Mouse (Mus musculus): ENCODE data around the gene Vsig10. TPM values are rescaled to one million over a fixed set of nuclear protein-coding genes. Genes with fewer than 3 reads are reported as not detected.

Vsig10 gene
- total RNA-seq (2018; cell fraction: chromatin; rRNA removed): 1 to 10 TPM in 16 of 26 experiments, under 1 TPM in 9, not detected in 1; 0.31 to 9.0 (median 1.8) TPM
- total RNA-seq (2018; cell fraction: cytosol; rRNA removed): 1 to 10 TPM in 13 of 26 experiments, under 1 TPM in 13; 0.18 to 3.0 (median 1.00) TPM
- 1 to 10 TPM in 22 of 26 experiments, under 1 TPM in 4; 0.39 to 6.1 (median 2.5) TPM for total RNA-seq (2018; cell fraction: nucleus; rRNA removed)
- 1.2 to 1.6 TPM (median 1.3 TPM) in 3 replicates for polyA plus RNA-seq (2018)

GRCm38 (mm10) chr5:117318741-117319629, at the start of gene Vsig10:
Gene Vsig10, plus strand, starts transcription at chr5:117319083.
- H3K36me3 ChIP-seq (ENCODE audit: inconsistent target): no peaks in the 10 kb centered on the region
- peak within 1 kb of the TSS; percentile 40 for H3K4me3 ChIP-seq (ENCODE audit: inconsistent target)
- H3K27ac ChIP-seq: no peak within 1 kb of the TSS
- under 1% methylated on average over 74 of the region's 81 CpGs for WGBS (ENCODE audit: missing documents)
- no peaks in the 10 kb centered on the region for H3K79me2 ChIP-seq (ENCODE audit: inconsistent target)

- WGBS (ENCODE audit: missing documents): 96% methylated on average over 9 of the region's 12 CpGs
- peaks cover 80% of the 10 kb centered on the region for H3K36me3 ChIP-seq (ENCODE audit: inconsistent target)
Observed at GRCm38 (mm10) chr5:117269395-117269794, 49.5 kb upstream of the Vsig10 start.

DNA sequence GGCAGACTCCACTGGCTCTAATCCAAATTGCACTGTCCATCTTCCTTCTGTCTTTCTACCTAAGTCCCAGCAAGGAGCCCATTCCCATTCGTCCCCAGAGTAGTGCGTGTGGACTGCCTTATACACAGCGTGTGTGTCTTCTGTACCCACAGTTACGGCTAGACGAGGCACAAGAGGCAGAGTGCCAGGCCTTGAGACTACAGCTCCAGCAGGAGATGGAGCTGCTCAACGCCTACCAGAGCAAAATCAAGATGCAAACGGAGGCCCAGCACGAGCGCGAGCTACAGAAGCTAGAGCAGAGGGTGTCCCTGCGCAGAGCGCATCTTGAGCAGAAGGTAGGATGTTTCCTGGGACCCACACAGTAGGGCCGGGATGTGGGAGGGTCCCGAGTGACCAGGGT, 46.9 kb upstream of the Vsig10 start:
- H3K79me2 ChIP-seq (ENCODE audit: inconsistent target): no peaks in the 10 kb centered on the region
- H3K27ac ChIP-seq: no peak overlapping the region
- peaks cover 56% of the 10 kb centered on the region for H3K36me3 ChIP-seq (ENCODE audit: inconsistent target)
- WGBS (ENCODE audit: missing documents): 95% methylated on average over 13 of the region's 14 CpGs
- no peak overlapping the region for H3K4me3 ChIP-seq (ENCODE audit: inconsistent target)

More at GRCm38 (mm10) chr5:117269395-117269794, 49.5 kb upstream of the Vsig10 start:
- no peak overlapping the region for H3K27ac ChIP-seq
- H3K4me3 ChIP-seq (ENCODE audit: inconsistent target): no peak overlapping the region
- no peaks in the 10 kb centered on the region for H3K79me2 ChIP-seq (ENCODE audit: inconsistent target)

DNA sequence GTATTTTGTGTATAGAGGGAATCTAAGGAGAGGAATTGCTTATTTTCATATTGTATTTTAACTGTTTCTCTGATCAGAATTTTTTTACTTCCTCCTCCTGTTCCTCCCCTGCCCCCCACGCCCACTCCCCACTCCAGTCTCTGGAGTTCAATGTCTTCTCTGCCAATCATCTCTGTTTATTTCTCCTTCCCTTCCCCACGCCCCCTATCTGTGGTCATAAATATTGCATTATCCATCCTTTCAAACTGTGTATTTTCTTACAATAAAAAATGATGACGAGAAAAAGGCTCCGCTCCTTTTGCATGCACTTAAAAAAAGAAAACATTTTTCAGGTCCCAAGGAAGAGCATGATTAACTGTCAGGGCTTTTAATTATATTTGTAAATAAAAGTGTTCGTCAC, 44.1 kb upstream of the Vsig10 start:
- Histone ChIP-seq H3K79me2 (ENCODE audit: inconsistent target) (no peaks in the 10 kb centered on the region), H3K27ac (no peak overlapping the region), H3K36me3 (ENCODE audit: inconsistent target) (peaks cover 31% of the 10 kb centered on the region), H3K4me3 (ENCODE audit: inconsistent target) (no peak overlapping the region)
- 74% methylated on average over 5 of the region's 5 CpGs for WGBS (ENCODE audit: missing documents)

DNA sequence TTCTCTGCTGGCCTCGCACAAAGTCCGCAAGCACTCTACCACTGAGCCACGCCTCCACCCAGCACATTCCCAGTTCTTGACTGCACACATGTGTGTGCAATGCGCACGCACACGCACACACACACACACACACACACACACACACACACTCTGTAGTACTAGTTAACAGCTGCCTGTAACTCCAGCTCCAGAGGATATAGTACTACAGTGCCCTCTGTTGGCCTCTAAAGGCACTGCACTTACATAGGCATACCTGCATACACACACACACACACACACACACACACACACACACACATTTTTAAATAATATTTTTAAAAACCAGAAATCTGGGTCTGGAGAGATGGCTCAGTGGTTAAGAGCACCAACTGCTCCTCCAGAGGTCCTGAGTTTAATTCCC, 41.1 kb upstream of the Vsig10 start:
- no peak overlapping the region for H3K4me3 ChIP-seq (ENCODE audit: inconsistent target)
- H3K27ac ChIP-seq: no peak overlapping the region
- H3K79me2 ChIP-seq (ENCODE audit: inconsistent target): no peaks in the 10 kb centered on the region
- 95% methylated on average over 3 of the region's 6 CpGs for WGBS (ENCODE audit: missing documents)
- H3K36me3 ChIP-seq (ENCODE audit: inconsistent target): peaks cover 5% of the 10 kb centered on the region

GRCm38 (mm10) chr5:117278809-117279668, 39.8 kb upstream of the Vsig10 start:
- 90% methylated on average over 15 of the region's 15 CpGs for WGBS (ENCODE audit: missing documents)
- Histone ChIP-seq H3K79me2 (ENCODE audit: inconsistent target) (no peaks in the 10 kb centered on the region), H3K27ac (no peak overlapping the region), H3K36me3 (ENCODE audit: inconsistent target) (peaks cover 3% of the 10 kb centered on the region), H3K4me3 (ENCODE audit: inconsistent target) (no peak overlapping the region)

- 89% methylated on average over 4 of the region's 4 CpGs for WGBS (ENCODE audit: missing documents)
- peaks cover 6% of the 10 kb centered on the region for H3K36me3 ChIP-seq (ENCODE audit: inconsistent target)
Observed at GRCm38 (mm10) chr5:117279669-117280050, 39.2 kb upstream of the Vsig10 start.

GRCm38 (mm10) chr5:117281536-117281935, 37.3 kb upstream of the Vsig10 start:
- H3K36me3 ChIP-seq (ENCODE audit: inconsistent target): peaks cover 6% of the 10 kb centered on the region; the same call in 1 of the 2 replicates
- peaks cover 7% of the 10 kb centered on the region for H3K79me2 ChIP-seq (ENCODE audit: inconsistent target)
- WGBS (ENCODE audit: missing documents): 78% methylated on average over 10 of the region's 10 CpGs
- H3K4me3 ChIP-seq (ENCODE audit: inconsistent target): no peak overlapping the region
- no peak overlapping the region for H3K27ac ChIP-seq

More at GRCm38 (mm10) chr5:117279669-117280050, 39.2 kb upstream of the Vsig10 start:
- Histone ChIP-seq H3K79me2 (ENCODE audit: inconsistent target) (no peaks in the 10 kb centered on the region), H3K27ac (no peak overlapping the region), H3K4me3 (ENCODE audit: inconsistent target) (no peak overlapping the region)

GRCm38 (mm10) chr5:117282360-117282759, 36.5 kb upstream of the Vsig10 start:
- H3K27ac ChIP-seq: no peak overlapping the region
- peaks cover 13% of the 10 kb centered on the region for H3K79me2 ChIP-seq (ENCODE audit: inconsistent target)
- no peak overlapping the region for H3K4me3 ChIP-seq (ENCODE audit: inconsistent target)
- peaks cover 6% of the 10 kb centered on the region; the same call in 1 of the 2 replicates for H3K36me3 ChIP-seq (ENCODE audit: inconsistent target)
- WGBS (ENCODE audit: missing documents): 84% methylated on average over 6 of the region's 8 CpGs

GRCm38 (mm10) chr5:117284029-117284428, 34.9 kb upstream of the Vsig10 start:
- 95% methylated on average over 7 of the region's 9 CpGs for WGBS (ENCODE audit: missing documents)

DNA sequence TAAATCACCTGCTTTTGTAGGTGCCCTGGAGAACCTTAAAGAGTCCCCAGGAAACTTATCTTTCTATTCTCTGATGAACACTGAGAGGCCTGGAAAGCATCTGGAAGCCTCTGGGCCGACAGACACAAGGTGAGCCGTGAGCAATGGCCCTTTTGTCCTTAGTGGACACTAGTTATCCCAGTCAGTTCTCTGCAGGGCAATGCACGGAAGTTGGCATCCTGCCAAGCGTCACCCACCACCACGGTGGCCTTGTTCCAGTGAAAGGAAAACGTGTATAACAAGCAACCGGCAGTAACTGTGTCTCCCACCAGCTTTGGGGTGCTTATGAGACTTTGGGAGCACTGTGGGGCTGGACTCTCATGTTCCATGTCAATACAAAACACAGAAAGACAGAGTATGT, 34.2 kb upstream of the Vsig10 start:
- H3K79me2 ChIP-seq (ENCODE audit: inconsistent target): peaks cover 13% of the 10 kb centered on the region
- no peak overlapping the region for H3K4me3 ChIP-seq (ENCODE audit: inconsistent target)
- H3K27ac ChIP-seq: no peak overlapping the region
- WGBS (ENCODE audit: missing documents): 87% methylated on average over 7 of the region's 7 CpGs
- H3K36me3 ChIP-seq (ENCODE audit: inconsistent target): peaks cover 6% of the 10 kb centered on the region; the same call in 1 of the 2 replicates

More at GRCm38 (mm10) chr5:117284029-117284428, 34.9 kb upstream of the Vsig10 start:
- Histone ChIP-seq H3K79me2 (ENCODE audit: inconsistent target) (peaks cover 13% of the 10 kb centered on the region), H3K36me3 (ENCODE audit: inconsistent target) (peaks cover 6% of the 10 kb centered on the region; the same call in 1 of the 2 replicates), H3K4me3 (ENCODE audit: inconsistent target) (no peak overlapping the region), H3K27ac (no peak overlapping the region)

DNA sequence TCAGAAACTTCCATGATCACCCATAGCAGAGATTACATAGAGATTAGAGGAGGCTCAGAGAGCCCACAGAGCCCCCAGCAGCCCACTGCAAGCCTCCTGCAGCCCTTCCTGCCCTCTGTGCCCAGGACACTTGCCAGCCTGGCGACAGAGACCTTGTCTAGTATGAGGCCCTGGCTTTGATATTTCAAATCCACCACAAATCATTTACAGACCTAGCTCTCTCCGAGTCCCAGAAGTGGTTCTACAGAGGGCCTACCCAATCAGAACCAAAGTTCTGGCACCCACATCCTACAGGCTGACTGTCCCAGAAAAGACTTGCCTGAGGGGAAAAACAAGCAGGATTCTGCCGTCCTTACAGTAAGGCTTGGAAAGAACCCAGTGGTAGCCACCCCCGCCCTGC, 33.6 kb upstream of the Vsig10 start:
- 100% methylated on average over 1 of the region's 4 CpGs for WGBS (ENCODE audit: missing documents)
- Histone ChIP-seq H3K4me3 (ENCODE audit: inconsistent target) (no peak overlapping the region), H3K36me3 (ENCODE audit: inconsistent target) (peaks cover 6% of the 10 kb centered on the region; the same call in 1 of the 2 replicates), H3K27ac (no peak overlapping the region), H3K79me2 (ENCODE audit: inconsistent target) (peaks cover 13% of the 10 kb centered on the region)

DNA sequence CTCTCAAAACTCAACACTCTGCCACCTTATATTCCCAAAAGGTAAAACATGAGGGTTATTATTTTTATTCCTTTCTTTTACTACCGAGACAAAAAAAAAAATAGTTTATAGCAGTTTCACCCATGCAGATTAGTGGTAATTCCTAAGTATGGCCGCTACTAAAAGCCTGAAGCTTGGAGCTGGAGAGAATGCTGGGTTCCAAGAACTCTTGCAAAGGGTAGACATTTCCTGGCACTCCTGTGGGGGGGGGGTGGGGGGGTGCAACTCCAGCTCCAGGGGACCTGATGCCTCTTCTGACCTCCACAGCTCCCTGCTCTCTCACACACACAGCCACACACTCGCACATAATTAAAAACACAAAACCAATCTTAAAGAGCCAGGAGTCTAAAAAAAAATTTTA, 32.6 kb upstream of the Vsig10 start:
- Histone ChIP-seq H3K79me2 (ENCODE audit: inconsistent target) (peaks cover 13% of the 10 kb centered on the region), H3K4me3 (ENCODE audit: inconsistent target) (peak overlapping the region; percentile 89), H3K36me3 (ENCODE audit: inconsistent target) (peaks cover 6% of the 10 kb centered on the region; the same call in 1 of the 2 replicates), H3K27ac (no peak overlapping the region)
- 51% methylated on average over 3 of the region's 3 CpGs for WGBS (ENCODE audit: missing documents)

Data from macrophage (primary cell).